Mouse (Mus musculus) stomach, embryonic 15.5 days (tissue): Measurements from ENCODE around the gene Ltbp4. TPM values are rescaled to one million over a fixed set of nuclear protein-coding genes. Genes with fewer than 3 reads are reported as not detected.

Experiments used
- ATAC-seq: fragments of 200-750 bp; cut with Nextera tagmentation; 2 replicates; pipeline ENCODE4 v1.8.0; 2017; ENCODE audit warnings: low read depth, moderate number of reproducible peaks, moderate TSS enrichment; ENCODE audit not compliant: insufficient read depth, low FRiP score
- H3K27ac ChIP-seq: fragments of 300-500 bp; sonication (generic); 2 replicates; pipeline ENCODE4 v1.5.1; 2015; ENCODE audit warnings: mild to moderate bottlenecking, inconsistent platforms
- H3K27me3 ChIP-seq: fragments of 300-500 bp; sonication (generic); replicated peaks from 2 replicates; pipeline ENCODE4 v1.6.1; 2015; ENCODE audit warnings: inconsistent platforms
- H3K36me3 ChIP-seq: fragments of 300-500 bp; sonication (generic); 2 replicates; pipeline ENCODE4 v1.6.1; 2015; ENCODE audit warnings: inconsistent platforms
- H3K4me1 ChIP-seq: fragments of 300-500 bp; sonication (generic); 2 replicates; pipeline ENCODE4 v1.6.1; 2015; ENCODE audit warnings: inconsistent platforms
- H3K4me2 ChIP-seq: fragments of 300-500 bp; sonication (generic); 2 replicates; pipeline ENCODE4 v1.6.1; 2015; ENCODE audit warnings: mild to moderate bottlenecking, inconsistent platforms
- H3K4me3 ChIP-seq: fragments of 300-500 bp; sonication (generic); replicated peaks from 2 replicates; pipeline ENCODE4 v1.5.1; 2015; ENCODE audit warnings: inconsistent platforms
- H3K9ac ChIP-seq: fragments of 300-500 bp; sonication (generic); 2 replicates; pipeline ENCODE4 v1.6.1; 2015; ENCODE audit warnings: inconsistent platforms
- H3K9me3 ChIP-seq: fragments of 300-500 bp; sonication (generic); 2 replicates; pipeline ENCODE4 v1.6.1; 2016; ENCODE audit warnings: inconsistent platforms
- WGBS: fragments of 180-500 bp; shearing (Covaris S2); methylation state at CpG from one replicate; pipeline ENCODE4 v1.1.7; 2015; 5-methylcytosine and 5-hydroxymethylcytosine counted together
- polyA plus RNA-seq: library from polyadenylated mRNA; unstranded; fragments of >200 nt; fragmentation: Nextera tagmentation; extraction: Ambion mirVana; gene quantifications from 2 replicates; pipeline ENCODE4 v1.2.1, GENCODE M21; 2015

The Ltbp4 gene
- polyA plus RNA-seq, 1 experiment from 2014 or later = 154 TPM

DNA sequence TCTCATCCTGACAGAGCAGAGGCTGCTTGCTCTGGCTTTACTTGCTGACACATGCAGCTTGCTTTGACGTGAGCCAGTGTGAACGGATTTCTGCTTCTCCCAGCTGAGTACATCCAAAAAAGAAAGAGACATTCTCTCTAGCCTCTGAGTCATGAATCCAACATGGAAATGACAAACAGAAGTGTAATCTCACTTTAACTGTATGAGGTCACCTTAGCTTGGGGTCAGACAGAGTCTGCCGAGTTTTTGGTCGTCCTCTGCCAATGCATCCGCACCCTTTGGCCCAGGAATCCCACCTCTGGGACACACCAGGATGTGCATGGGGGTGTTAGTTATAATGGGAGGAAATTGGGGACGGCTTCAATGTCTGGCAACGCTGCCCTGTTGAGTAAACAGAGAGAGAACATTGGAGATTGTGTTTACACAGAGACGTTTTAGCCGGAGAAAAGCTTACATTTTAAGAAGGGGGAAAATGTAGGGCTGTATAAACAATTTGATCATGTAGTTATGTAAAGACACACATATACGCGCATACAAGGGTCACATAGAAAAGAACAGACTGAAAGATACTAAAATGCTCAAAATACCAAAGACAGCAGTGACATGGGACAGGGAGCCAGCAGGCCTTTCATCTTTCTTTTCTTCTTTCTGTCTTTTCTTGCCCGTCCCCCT, 45.6 kb downstream of the Ltbp4 start:
- 12% methylated on average over 12 of the region's 12 CpGs for WGBS
- Histone ChIP-seq H3K9ac (no peak overlapping the region), H3K36me3 (no peaks in the 10 kb centered on the region), H3K9me3 (no peaks in the 10 kb centered on the region), H3K4me2 (peak overlapping the region; percentile 36), H3K4me3 (no peak overlapping the region), H3K27ac (peak overlapping the region; percentile 91), H3K27me3 (no peaks in the 10 kb centered on the region), H3K4me1 (no peaks in the 10 kb centered on the region)
- peak; percentile 79 for ATAC-seq

DNA sequence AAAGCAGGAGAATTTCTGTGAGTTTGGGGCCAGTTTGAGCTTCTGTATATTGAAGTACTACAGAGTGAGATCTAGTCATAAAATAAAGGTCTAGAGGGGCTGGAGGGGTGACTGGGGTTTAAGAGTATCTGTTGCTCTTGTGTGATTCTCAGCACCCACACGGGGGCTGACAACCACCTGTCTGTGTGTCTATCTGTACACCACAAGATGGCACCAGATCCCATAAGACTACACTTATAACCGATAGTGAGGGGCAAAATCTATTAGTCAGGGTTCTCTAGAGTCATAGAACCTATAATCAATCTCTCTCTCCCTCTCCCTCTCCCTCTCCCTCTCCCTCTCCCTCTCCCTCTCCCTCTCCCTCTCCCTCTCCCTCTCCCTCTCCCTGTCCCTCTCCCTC, 46.9 kb downstream of the Ltbp4 start:
- Histone ChIP-seq H3K27ac (peak overlapping the region; percentile 69), H3K27me3 (no peaks in the 10 kb centered on the region), H3K4me2 (no peak overlapping the region), H3K9ac (no peak overlapping the region), H3K9me3 (no peaks in the 10 kb centered on the region), H3K4me1 (peaks cover under 1% of the 10 kb centered on the region; the same call in 1 of the 2 replicates), H3K36me3 (no peaks in the 10 kb centered on the region), H3K4me3 (no peak overlapping the region)
- ATAC-seq = no peak
- WGBS = 59% methylated on average over 2 of the region's 2 CpGs

DNA sequence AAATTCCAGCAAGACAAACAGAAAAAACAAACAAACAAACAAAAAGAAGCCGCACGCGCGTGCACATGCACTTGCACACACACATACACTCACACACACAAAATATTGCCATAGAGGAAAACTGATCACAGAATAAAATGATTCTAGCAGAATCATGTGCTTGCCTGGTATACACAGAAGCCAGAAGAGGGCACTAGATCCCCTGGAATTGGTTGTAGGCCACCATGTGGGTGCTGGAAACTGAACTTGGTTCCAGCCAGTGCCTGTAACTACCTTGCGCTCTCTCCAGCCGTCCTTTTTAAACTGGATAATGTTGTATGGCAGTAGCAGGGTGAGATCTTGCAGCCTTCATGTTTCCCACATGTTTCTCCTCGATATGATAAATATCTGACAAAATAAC, 48.8 kb downstream of the Ltbp4 start:
- Histone ChIP-seq H3K4me3 (no peak overlapping the region), H3K4me1 (peaks cover 12% of the 10 kb centered on the region), H3K27me3 (0 out of 2 replicates have a peak, but pooled peaks cover 4% of the 10 kb centered on the region), H3K4me2 (no peak overlapping the region), H3K9me3 (no peaks in the 10 kb centered on the region), H3K9ac (no peak overlapping the region), H3K36me3 (no peaks in the 10 kb centered on the region), H3K27ac (no peak overlapping the region)
- 87% methylated on average over 7 of the region's 7 CpGs for WGBS
- no peak for ATAC-seq

DNA sequence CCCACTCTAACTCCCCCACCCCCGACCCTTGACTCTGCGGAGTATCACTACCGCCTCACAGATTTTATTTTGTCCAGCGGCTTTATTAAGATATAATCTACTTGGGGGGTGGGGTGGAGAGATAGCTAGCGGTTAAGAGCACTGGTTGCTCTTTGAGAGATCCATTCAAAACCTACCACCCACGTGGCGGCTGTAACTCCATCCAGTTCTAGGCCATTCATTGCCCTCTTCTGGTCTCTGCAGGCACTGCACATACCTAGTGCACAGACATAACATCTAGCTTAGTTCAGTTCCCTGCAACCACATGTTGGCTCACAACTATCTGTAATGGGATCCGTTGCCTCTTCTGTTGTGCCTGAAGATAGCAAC, 51.8 kb downstream of the Ltbp4 start:
- Histone ChIP-seq H3K4me3 (no peak overlapping the region), H3K9ac (no peak overlapping the region), H3K36me3 (peaks cover 10% of the 10 kb centered on the region; the same call in 1 of the 2 replicates), H3K4me2 (peak overlapping the region; percentile 36), H3K27ac (no peak overlapping the region), H3K4me1 (peaks cover 12% of the 10 kb centered on the region), H3K27me3 (0 out of 2 replicates have a peak, but pooled peaks cover 4% of the 10 kb centered on the region), H3K9me3 (no peaks in the 10 kb centered on the region)
- peak; percentile 77; the same call in 1 of the 2 replicates for ATAC-seq
- 8% methylated on average over 8 of the region's 8 CpGs for WGBS

DNA sequence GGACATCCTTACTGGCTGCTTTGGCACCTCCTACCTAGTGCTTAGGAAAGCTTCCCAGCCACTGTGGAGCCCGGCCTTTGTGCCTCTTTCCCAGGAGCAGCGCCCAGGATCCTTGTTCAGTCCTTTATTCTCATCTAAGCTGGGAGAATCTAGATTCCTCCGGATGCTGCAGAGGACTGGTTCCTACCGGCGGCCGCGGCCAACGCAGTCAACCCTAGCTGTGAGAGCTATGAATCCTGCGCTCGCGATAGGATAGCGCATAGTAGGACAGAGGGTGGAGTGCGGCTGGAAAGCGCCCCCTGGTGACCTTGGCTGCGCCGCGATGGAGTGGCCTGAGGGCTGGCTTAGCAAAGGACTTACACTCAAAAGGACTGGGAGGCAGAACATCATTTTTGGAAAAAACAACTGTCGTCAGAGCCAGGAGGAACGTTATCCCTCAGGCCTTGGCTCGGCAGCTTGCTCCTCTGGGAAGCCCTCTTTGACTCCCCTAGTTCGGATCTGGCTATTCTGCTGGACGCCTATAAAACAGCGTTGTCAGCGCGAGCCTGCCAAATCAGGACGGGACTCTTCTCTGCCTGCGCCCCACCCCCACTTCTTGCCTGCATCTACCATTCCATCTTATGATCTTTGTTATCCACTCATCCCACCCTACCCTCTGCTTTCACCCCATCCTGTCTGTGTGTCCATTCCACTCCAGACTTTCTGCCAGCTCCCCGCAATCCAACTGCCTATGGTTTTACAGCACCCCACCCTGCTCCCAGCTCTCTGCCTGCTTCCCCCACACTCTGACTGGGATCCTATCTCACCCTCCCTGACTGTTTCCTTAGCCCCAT, 52.4 kb downstream of the Ltbp4 start:
- 3% methylated on average over 28 of the region's 28 CpGs for WGBS
- Histone ChIP-seq H3K27ac (peak overlapping the region; percentile 48; the same call in 1 of the 2 replicates), H3K9me3 (no peaks in the 10 kb centered on the region), H3K36me3 (peaks cover 14% of the 10 kb centered on the region; the same call in 1 of the 2 replicates), H3K4me2 (peak overlapping the region; percentile 36), H3K4me1 (peaks cover 12% of the 10 kb centered on the region), H3K27me3 (0 out of 2 replicates have a peak, but pooled peaks cover 4% of the 10 kb centered on the region), H3K4me3 (no peak overlapping the region), H3K9ac (no peak overlapping the region)
- peak; percentile 34; the same call in 1 of the 2 replicates for ATAC-seq

DNA sequence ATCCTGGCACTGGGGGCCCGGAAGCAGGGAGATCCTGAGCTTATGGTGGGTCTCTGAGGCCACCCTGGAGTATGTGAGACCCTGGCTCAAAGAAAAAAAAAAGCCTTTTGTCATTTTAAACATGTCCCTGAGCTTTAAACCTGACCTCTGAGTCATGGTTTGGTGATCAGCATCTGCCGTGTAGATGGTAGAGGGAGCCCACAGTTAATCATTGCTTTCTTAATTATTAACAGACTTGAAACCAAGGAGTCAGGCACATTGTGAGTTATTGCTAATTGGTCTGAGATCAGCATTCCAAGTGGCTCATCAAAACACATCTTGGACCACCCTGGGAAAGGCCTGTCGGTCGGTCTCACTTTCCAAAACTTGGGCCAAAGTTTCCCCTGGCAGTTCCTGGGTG, 55.3 kb downstream of the Ltbp4 start:
- ATAC-seq = no peak
- no peak overlapping the region for H3K4me2 ChIP-seq
- H3K9ac ChIP-seq = no peak overlapping the region

DNA sequence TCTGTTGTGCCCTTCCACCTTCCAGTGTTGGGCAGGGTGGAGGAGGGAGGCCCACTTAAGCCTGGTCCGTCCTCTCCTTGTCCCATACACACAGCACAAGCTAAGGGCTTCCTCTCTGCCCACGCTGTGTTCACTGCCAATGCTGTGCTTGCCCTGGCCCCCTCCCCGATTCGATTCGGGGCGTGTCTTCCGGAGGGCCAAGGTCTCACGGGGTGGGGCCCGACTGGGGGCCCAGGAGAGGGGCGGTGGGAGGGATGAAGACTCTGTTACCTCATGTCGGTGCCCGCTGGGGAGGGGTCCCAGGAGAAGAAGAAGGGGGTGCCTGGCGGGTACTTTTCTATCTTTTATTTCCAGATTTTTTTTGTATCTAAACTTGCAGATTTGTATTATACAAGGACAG, 55.8 kb downstream of the Ltbp4 start:
- H3K36me3 ChIP-seq = peaks cover 28% of the 10 kb centered on the region
- no peak overlapping the region for H3K4me2 ChIP-seq
- H3K9ac ChIP-seq = no peak overlapping the region
- WGBS = 62% methylated on average over 13 of the region's 13 CpGs
- H3K9me3 ChIP-seq = no peaks in the 10 kb centered on the region
- no peak for ATAC-seq
- H3K27ac ChIP-seq = no peak overlapping the region
- no peak overlapping the region for H3K4me3 ChIP-seq
- peaks cover 12% of the 10 kb centered on the region for H3K4me1 ChIP-seq
- 0 out of 2 replicates have a peak, but pooled peaks cover 4% of the 10 kb centered on the region for H3K27me3 ChIP-seq

More for the DNA sequence above, 55.3 kb downstream of the Ltbp4 start:
- H3K4me3 ChIP-seq = no peak overlapping the region
- peaks cover 12% of the 10 kb centered on the region for H3K4me1 ChIP-seq
- 62% methylated on average over 4 of the region's 4 CpGs for WGBS
- H3K27ac ChIP-seq = no peak overlapping the region
- 0 out of 2 replicates have a peak, but pooled peaks cover 4% of the 10 kb centered on the region for H3K27me3 ChIP-seq
- peaks cover 24% of the 10 kb centered on the region; the same call in 1 of the 2 replicates for H3K36me3 ChIP-seq
- no peaks in the 10 kb centered on the region for H3K9me3 ChIP-seq

DNA sequence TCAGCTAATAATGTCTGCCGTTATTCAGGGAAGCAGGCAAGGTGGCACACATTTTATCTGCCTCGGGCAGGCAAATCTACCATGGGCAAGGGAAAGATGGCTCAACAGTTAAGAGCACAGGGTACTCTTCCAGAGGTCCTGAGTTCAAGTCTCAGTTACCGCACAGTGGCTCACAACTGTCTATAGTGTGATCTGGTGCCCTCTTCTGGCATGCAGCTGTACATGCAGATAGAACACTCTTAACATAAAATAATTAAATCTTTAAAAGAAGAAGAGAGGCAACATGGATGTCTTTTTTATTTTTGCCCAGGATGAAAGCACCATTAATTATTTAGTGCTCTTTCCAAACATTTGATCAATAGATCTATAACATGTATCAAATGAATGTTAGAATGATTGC, 60.3 kb downstream of the Ltbp4 start:
- H3K27me3 ChIP-seq = no peaks in the 10 kb centered on the region
- no peak overlapping the region for H3K27ac ChIP-seq
- ATAC-seq = no peak
- H3K4me3 ChIP-seq = no peak overlapping the region
- H3K36me3 ChIP-seq = peaks cover 47% of the 10 kb centered on the region
- H3K9ac ChIP-seq = no peak overlapping the region
- H3K4me2 ChIP-seq = no peak overlapping the region
- no peaks in the 10 kb centered on the region for H3K9me3 ChIP-seq
- no peaks in the 10 kb centered on the region for H3K4me1 ChIP-seq
- 91% methylated on average over 3 of the region's 3 CpGs for WGBS

DNA sequence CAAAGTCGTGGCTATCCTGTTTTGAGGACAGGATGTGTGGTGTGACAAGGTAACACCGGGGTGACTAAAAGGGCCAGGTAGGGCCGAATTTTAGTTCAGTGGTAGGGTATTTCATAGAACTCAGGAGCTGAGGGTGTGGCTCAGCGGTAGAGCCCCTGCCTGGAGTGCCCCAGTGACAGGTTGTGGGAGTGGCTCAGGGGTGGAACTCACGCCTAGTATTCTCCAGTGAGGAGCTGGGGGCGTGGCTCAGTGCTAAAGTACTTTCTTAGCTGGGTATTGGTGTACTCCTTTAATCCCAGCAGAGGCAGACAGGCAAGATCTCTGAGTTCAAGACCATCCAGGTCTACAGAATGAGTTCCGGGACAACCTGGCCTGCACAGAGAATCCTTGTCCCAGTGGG, 61.5 kb downstream of the Ltbp4 start:
- H3K9ac ChIP-seq = no peak overlapping the region
- ATAC-seq = peak; percentile 58
- H3K27me3 ChIP-seq = no peaks in the 10 kb centered on the region
- no peaks in the 10 kb centered on the region for H3K9me3 ChIP-seq
- H3K27ac ChIP-seq = no peak overlapping the region
- H3K4me2 ChIP-seq = no peak overlapping the region
- peaks cover 49% of the 10 kb centered on the region for H3K36me3 ChIP-seq
- no peak overlapping the region for H3K4me3 ChIP-seq
- H3K4me1 ChIP-seq = no peaks in the 10 kb centered on the region
- 60% methylated on average over 7 of the region's 7 CpGs for WGBS

DNA sequence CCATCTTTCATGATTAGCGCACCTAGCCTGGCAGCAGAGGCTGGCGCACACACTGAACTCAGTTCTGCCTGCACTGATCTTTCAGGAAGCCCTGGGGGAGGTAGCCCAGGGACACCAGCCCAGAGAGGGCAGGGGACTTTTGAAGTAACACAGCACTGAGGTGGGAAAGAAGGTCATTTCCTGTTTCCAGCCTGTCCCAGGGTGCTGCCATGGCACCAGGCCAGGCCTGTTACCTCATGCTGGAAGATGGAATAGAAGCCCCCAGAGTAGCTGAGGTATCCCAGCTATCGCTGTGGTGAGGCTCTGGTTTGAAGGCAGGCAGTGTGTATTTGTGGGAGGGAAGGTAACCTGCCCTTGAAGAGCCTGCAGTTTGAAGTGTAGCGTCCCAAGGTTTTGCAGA, 62.6 kb downstream of the Ltbp4 start:
- Histone ChIP-seq H3K4me3 (no peak overlapping the region), H3K9me3 (no peaks in the 10 kb centered on the region), H3K4me1 (no peaks in the 10 kb centered on the region), H3K9ac (no peak overlapping the region), H3K36me3 (peaks cover 49% of the 10 kb centered on the region), H3K27me3 (no peaks in the 10 kb centered on the region), H3K4me2 (no peak overlapping the region), H3K27ac (no peak overlapping the region)
- 91% methylated on average over 4 of the region's 4 CpGs for WGBS
- no peak for ATAC-seq

DNA sequence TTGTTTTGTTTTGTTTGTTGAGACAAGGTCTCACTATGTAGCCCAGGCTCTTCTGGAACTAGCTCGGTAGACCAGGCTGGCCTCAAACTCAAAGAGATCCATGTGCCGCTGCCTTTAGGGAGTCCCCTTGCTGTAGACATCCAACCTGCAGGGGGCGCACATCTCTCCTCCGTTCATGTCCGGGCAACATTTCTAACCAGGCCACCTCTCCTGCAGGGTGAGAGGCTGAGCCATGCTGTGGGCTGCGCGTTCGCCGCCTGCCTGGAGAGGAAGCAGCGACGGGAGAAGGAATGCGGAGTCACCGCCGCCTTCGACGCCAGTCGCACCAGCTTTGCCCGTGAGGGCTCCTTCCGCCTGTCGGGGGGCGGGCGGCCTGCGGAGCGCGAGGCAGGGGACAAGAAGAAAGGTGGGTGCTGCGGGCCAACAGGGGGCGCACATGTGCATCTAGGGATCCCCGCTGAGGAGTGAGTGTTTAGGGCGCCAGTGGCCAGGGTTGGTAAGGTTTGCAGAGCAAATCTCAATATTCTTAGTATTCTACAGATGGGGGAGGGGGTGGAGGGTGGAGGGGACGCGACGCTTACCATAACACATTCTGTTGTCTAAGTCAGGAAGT, 63.6 kb downstream of the Ltbp4 start:
- no peak overlapping the region for H3K4me3 ChIP-seq
- no peaks in the 10 kb centered on the region for H3K27me3 ChIP-seq
- ATAC-seq = no peak
- H3K36me3 ChIP-seq = peaks cover 60% of the 10 kb centered on the region
- H3K9ac ChIP-seq = no peak overlapping the region
- no peaks in the 10 kb centered on the region for H3K4me1 ChIP-seq
- WGBS = 61% methylated on average over 32 of the region's 32 CpGs
- H3K27ac ChIP-seq = no peak overlapping the region
- no peaks in the 10 kb centered on the region for H3K9me3 ChIP-seq
- no peak overlapping the region for H3K4me2 ChIP-seq

DNA sequence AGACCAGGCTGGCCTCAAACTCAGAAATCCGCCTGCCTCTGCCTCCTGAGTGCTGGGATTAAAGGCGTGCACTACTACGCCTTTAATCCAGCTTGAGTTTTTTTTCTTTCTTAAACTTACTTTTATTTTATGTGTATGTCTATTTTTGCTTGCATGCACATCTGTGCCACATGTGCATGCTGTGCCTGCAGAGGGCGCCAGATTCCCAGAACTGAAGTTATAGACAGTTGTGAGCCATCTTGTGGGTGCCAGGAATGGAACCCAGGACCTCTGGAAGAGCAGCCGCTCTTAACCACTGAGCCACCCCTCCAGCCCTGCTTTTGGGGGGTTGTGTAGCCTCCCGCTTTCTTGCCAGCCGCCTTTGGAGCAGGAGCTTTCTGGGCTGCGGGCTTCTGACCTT, 66.1 kb downstream of the Ltbp4 start:
- Histone ChIP-seq H3K27me3 (no peaks in the 10 kb centered on the region), H3K4me2 (no peak overlapping the region), H3K36me3 (peaks cover 53% of the 10 kb centered on the region), H3K9me3 (no peaks in the 10 kb centered on the region), H3K27ac (no peak overlapping the region), H3K9ac (no peak overlapping the region), H3K4me3 (no peak overlapping the region), H3K4me1 (no peaks in the 10 kb centered on the region)
- 88% methylated on average over 8 of the region's 8 CpGs for WGBS
- ATAC-seq = no peak
